Mouse (Mus musculus) cortical plate, adult 2 months (tissue): ENCODE results near the gene Gnb5.

Experiments used
- CTCF ChIP-seq: fragments of 200-500 bp; IDR thresholded peaks from 2 replicates; pipeline ENCODE4 v1.5.1; 2011; ENCODE audit warnings: mild to moderate bottlenecking, control low read depth, low read length; ENCODE audit not compliant: insufficient read depth; ENCODE audit errors: extremely low read depth
- POLR2A ChIP-seq: fragments of 200-500 bp; IDR thresholded peaks from 2 replicates; pipeline ENCODE4 v1.6.1; 2011; ENCODE audit warnings: mild to moderate bottlenecking, low read length, control low read depth; ENCODE audit not compliant: insufficient read depth; ENCODE audit errors: extremely low read depth

DNA sequence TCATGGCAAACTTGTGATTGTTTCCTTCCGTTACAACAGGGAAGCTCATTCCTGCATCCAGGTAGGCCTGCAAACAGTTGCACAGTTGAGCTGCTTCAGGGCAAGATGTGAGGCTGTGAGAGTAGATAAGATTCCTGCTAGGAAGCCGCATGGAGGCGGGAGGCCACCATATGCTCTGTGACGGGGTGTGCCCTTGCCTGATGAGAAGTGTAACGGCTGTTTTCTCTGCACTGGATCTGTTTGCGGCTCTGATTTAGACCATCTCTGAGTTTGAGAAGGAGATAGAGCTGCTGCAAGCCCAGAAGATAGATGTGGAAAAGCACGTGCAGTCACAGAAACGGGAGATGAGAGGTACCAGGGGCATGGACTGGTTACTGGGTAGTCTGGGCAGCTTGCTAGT is 22.5 kb upstream of the Gnb5 start:
- no peak for TF ChIP-seq POLR2A
- TF ChIP-seq CTCF, result no peak
